Mouse (Mus musculus) kidney, postnatal 4 days (tissue): ENCODE data around the gene BC049762.

ENCODE experiments used
- DNase-seq, 2 experiments: peaks; one replicate each; pipeline ENCODE4 v3.0.0; 2021; ENCODE audit warnings: mixed read lengths in 2 of 2

The BC049762 gene

GRCm38 (mm10) chr11:51214021-51214420 lies 48.8 kb downstream of the BC049762 start:
- no peak for DNase-seq

DNA sequence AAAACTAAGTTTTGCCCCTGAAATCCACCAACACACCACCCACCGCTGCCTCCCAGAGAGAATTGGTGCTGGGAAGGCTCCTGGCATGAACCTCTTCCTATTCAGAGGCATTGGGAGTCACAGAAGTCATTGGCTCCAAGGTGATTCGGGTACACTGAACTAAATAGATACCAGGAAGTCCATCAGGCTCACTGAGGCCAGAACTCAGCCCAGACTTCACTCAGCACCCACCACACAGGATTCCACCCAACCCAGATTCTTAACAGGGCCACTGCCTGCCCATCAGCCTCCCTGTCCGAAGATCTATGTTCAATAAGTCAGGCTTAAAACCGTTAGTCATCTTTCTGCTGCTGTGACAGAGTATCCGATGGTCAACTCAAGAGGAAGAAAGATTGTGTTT lies 51.4 kb downstream of the BC049762 start:
- DNase-seq, result no peak

DNA sequence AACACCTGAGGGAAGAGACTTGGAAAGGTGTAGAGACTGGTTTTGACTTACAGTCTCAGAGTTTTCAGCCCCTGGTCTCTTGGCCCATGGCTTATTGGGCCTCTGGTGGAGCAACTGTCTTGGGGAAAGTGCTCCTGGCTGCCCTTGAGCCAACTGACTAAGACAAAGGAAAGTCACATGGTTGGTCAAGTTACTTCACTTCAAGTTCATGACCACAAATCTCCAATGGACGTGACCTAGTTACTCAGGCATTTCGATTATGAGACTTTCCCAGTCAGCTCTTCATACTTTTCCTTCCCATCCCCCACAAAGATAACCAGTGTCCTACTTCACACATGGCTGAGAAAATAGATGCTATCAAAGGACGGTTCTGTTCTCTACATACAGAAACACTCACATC lies 55.1 kb downstream of the BC049762 start:
- DNase-seq, result no peak
